ENCODE assay signal across 7 mouse cellular contexts in the genomic region with DNA sequence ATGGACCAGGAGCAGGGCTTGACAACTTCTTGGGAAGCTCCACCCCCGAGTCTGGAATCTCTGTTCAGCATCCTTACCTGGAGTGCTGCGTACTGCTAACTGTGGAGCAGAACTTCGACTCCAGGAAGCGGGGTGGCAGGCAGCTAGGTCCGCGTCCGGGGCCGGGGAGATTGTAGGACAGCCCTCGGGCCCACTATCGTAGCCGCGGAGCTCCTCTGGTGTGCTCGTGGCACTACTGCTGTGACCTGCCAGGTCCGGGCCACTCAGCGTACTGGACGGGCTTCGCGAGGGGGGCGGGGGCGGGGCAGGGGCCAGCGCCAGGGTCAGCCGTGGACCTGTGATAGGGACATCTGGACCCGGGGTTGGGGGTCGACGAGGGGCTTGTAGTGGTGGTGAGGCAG. TPM values are rescaled to one million over a fixed set of nuclear protein-coding genes. Genes with fewer than 3 reads are reported as not detected.
DNase-seq lines count a peak whose midpoint lies in the region; ATAC-seq and TF ChIP-seq lines count a peak whose summit lies in the region.

No protein-coding gene starts in this region.

- peak; percentile 50 for DNase-seq in lung, embryonic 14.5 days
- DNase-seq in lung, postnatal 25 days (ENCODE audit: low spot score) = no peak
- peak; percentile 52 for DNase-seq in hindbrain, postnatal 0 days (ENCODE audit: low spot score)
- DNase-seq in lung, postnatal 14 days = peak; percentile 23
- DNase-seq in left cerebral cortex, adult 9 months (ENCODE audit: low spot score in 2 of 2) = no peak

- no peak for TF ChIP-seq POLR2A in testis, adult 2 months (IDR thresholded peaks at IDR 0.05; ENCODE audit: control insufficient read depth, low read depth, low read length)

- peaks cover 11% of the 10 kb centered on the region; the same call in 1 of the 2 replicates for H3K36me3 ChIP-seq in lung, embryonic 14.5 days (ENCODE audit: insufficient read depth)
- peaks cover 7% of the 10 kb centered on the region; the same call in 1 of the 2 replicates for H3K36me3 ChIP-seq in hindbrain, postnatal 0 days (ENCODE audit: insufficient read depth, low read length)
- no peaks in the 10 kb centered on the region for H3K36me3 ChIP-seq in testis, adult 2 months (ENCODE audit: control insufficient read depth, insufficient read depth, low read length)

- peak; percentile 14 for ATAC-seq in lung, embryonic 14.5 days (ENCODE audit: insufficient read depth)
- peak; percentile 5; the same call in 1 of the 2 replicates for ATAC-seq in common myeloid progenitor, adult 5-6 weeks (replicated peaks; ENCODE audit: low read depth, poor library complexity, severe bottlenecking)
- ATAC-seq in hindbrain, postnatal 0 days = peak; percentile 3; the same call in 1 of the 2 replicates

- no peak overlapping the region for H3K27ac ChIP-seq in lung, embryonic 14.5 days (ENCODE audit: low read depth)
- peak overlapping the region; percentile 49 for H3K27ac ChIP-seq in hindbrain, postnatal 0 days
- no peak overlapping the region for H3K27ac ChIP-seq in testis, adult 2 months (ENCODE audit: control insufficient read depth, insufficient read depth, low read depth, low read length)

- 0 out of 2 replicates have a peak, but pooled peaks cover 9% of the 10 kb centered on the region for H3K4me1 ChIP-seq in lung, embryonic 14.5 days (ENCODE audit: insufficient read depth)
- peaks cover 22% of the 10 kb centered on the region for H3K4me1 ChIP-seq in hindbrain, postnatal 0 days (ENCODE audit: insufficient read depth, low read length)
- H3K4me1 ChIP-seq in testis, adult 2 months (ENCODE audit: control insufficient read depth, insufficient read depth, low read length) = peaks cover 37% of the 10 kb centered on the region

- peak overlapping the region; percentile 54 for H3K9ac ChIP-seq in lung, embryonic 14.5 days
- H3K9ac ChIP-seq in hindbrain, postnatal 0 days (replicated peaks; ENCODE audit: low read length) = peak overlapping the region; percentile 50

- H3K4me3 ChIP-seq in lung, embryonic 14.5 days (ENCODE audit: low read depth, low read length) = peak overlapping the region; percentile 42
- H3K4me3 ChIP-seq in hindbrain, postnatal 0 days (ENCODE audit: low read length) = peak overlapping the region; percentile 43
- H3K4me3 ChIP-seq in testis, adult 2 months (ENCODE audit: control insufficient read depth, low read depth, low read length) = peak overlapping the region; percentile 20; the same call in 1 of the 2 replicates

- no peaks in the 10 kb centered on the region for H3K9me3 ChIP-seq in lung, embryonic 14.5 days (ENCODE audit: low read depth, low read length)
- no peaks in the 10 kb centered on the region for H3K9me3 ChIP-seq in hindbrain, postnatal 0 days (ENCODE audit: low read length)

- peak overlapping the region; percentile 92 for H3K4me2 ChIP-seq in lung, embryonic 14.5 days
- H3K4me2 ChIP-seq in hindbrain, postnatal 0 days (ENCODE audit: low read depth, low read length) = peak overlapping the region; percentile 86

- TF ChIP-seq CTCF in lung, embryonic 14.5 days (IDR thresholded peaks at IDR 0.05; ENCODE audit: low read depth) = no peak
- no peak for TF ChIP-seq CTCF in hindbrain, postnatal 0 days (IDR thresholded peaks at IDR 0.05; ENCODE audit: low read depth)
- TF ChIP-seq CTCF in testis, adult 2 months (IDR thresholded peaks at IDR 0.05; ENCODE audit: control insufficient read depth, insufficient read depth, insufficient replicate concordance, low read depth, low read length) = no peak

- WGBS in lung, embryonic 14.5 days = 2% methylated on average over 25 of the region's 25 CpGs
- WGBS in hindbrain, postnatal 0 days = 2% methylated on average over 25 of the region's 25 CpGs

- peaks cover 33% of the 10 kb centered on the region for H3K27me3 ChIP-seq in lung, embryonic 14.5 days (ENCODE audit: insufficient read depth, low read length)
- no peaks in the 10 kb centered on the region for H3K27me3 ChIP-seq in hindbrain, postnatal 0 days (ENCODE audit: insufficient read depth, low read length)
- 0 out of 2 replicates have a peak, but pooled peaks cover 2% of the 10 kb centered on the region for H3K27me3 ChIP-seq in testis, adult 2 months (ENCODE audit: control insufficient read depth, insufficient read depth, low read length)

RNA-seq across cellular contexts. Expression of a gene that starts 4.5 kb away (rescaled TPM):
- 9.7 TPM in 2 replicates for polyA plus RNA-seq in lung, embryonic 14.5 days (2014; fragmentation: Nextera tagmentation; extraction: Ambion mirVana)
- 0.15 and 0.18 TPM in 2 replicates for total RNA-seq in common myeloid progenitor, adult 5-6 weeks (2017)
- total RNA-seq in hindbrain, postnatal 0 days (2014; rRNA removed) = 11.5 and 32.4 TPM in 2 replicates
- 21.3 and 24.8 TPM in 2 replicates for polyA plus RNA-seq in hindbrain, postnatal 0 days (2015; fragmentation: Nextera tagmentation; extraction: Ambion mirVana)
- 0.16 and 0.83 TPM in 2 replicates for polyA plus RNA-seq in testis, adult 2 months (2012; rRNA removed)

RNA-seq across cellular contexts. Expression of a gene that starts 13.8 kb away (rescaled TPM):
- polyA plus RNA-seq in lung, embryonic 14.5 days (2014; fragmentation: Nextera tagmentation; extraction: Ambion mirVana) = 1.9 and 2.3 TPM in 2 replicates
- total RNA-seq in common myeloid progenitor, adult 5-6 weeks (2017) = not detected in 2 replicates
- not detected in 2 replicates for total RNA-seq in hindbrain, postnatal 0 days (2014; rRNA removed)
- polyA plus RNA-seq in hindbrain, postnatal 0 days (2015; fragmentation: Nextera tagmentation; extraction: Ambion mirVana) = not detected in 2 replicates
- 0.16 and 0.40 TPM in 2 replicates for polyA plus RNA-seq in testis, adult 2 months (2012; rRNA removed)

RNA-seq across cellular contexts. Expression of a gene that starts 25.7 kb away (rescaled TPM):
- polyA plus RNA-seq in lung, embryonic 14.5 days (2014; fragmentation: Nextera tagmentation; extraction: Ambion mirVana) = 16.2 and 20.9 TPM in 2 replicates
- 25.8 and 43.9 TPM in 2 replicates for total RNA-seq in common myeloid progenitor, adult 5-6 weeks (2017)
- total RNA-seq in hindbrain, postnatal 0 days (2014; rRNA removed) = 30.8 and 39.7 TPM in 2 replicates
- polyA plus RNA-seq in hindbrain, postnatal 0 days (2015; fragmentation: Nextera tagmentation; extraction: Ambion mirVana) = 24.7 and 27.7 TPM in 2 replicates
- 32.1 and 262 TPM in 2 replicates for polyA plus RNA-seq in testis, adult 2 months (2012; rRNA removed)

RNA-seq across cellular contexts. Expression of a gene that starts 25.9 kb away (rescaled TPM):
- polyA plus RNA-seq in lung, embryonic 14.5 days (2014; fragmentation: Nextera tagmentation; extraction: Ambion mirVana) = 1.2 and 1.5 TPM in 2 replicates
- total RNA-seq in common myeloid progenitor, adult 5-6 weeks (2017) = 0.10 TPM in 1 of 2 replicates, not detected in the other
- total RNA-seq in hindbrain, postnatal 0 days (2014; rRNA removed) = not detected in 2 replicates
- 0.25 and 0.74 TPM in 2 replicates for polyA plus RNA-seq in hindbrain, postnatal 0 days (2015; fragmentation: Nextera tagmentation; extraction: Ambion mirVana)
- 0.64 and 1.7 TPM in 2 replicates for polyA plus RNA-seq in testis, adult 2 months (2012; rRNA removed)

RNA-seq across cellular contexts. Expression of a gene that starts 35.2 kb away (rescaled TPM):
- polyA plus RNA-seq in lung, embryonic 14.5 days (2014; fragmentation: Nextera tagmentation; extraction: Ambion mirVana) = 2.0 and 3.2 TPM in 2 replicates
- 1.5 TPM in 1 of 2 replicates, not detected in the other for total RNA-seq in common myeloid progenitor, adult 5-6 weeks (2017)
- 9.0 and 15.5 TPM in 2 replicates for total RNA-seq in hindbrain, postnatal 0 days (2014; rRNA removed)
- polyA plus RNA-seq in hindbrain, postnatal 0 days (2015; fragmentation: Nextera tagmentation; extraction: Ambion mirVana) = 3.7 TPM in 2 replicates
- polyA plus RNA-seq in testis, adult 2 months (2012; rRNA removed) = 18.2 and 38.8 TPM in 2 replicates

Comparison
In these comparisons a context has a peak if more than half of its experiments do, and no peak if none do; other contexts are left out.
1. DNase-seq: peak in lung, embryonic 14.5 days (single experiment), hindbrain, postnatal 0 days (single experiment) and lung, postnatal 14 days (single experiment); none in lung, postnatal 25 days (single experiment) and left cerebral cortex, adult 9 months (0 of 2).
2. Peak in every context shown above with its lines, with median percentiles within 50 percentile points of each other: ATAC-seq and H3K4me3 ChIP-seq.